Mouse (Mus musculus) megakaryocyte, embryonic 14.5 days (primary cell): ENCODE data around the gene Gas2l3. TPM values are rescaled to one million over a fixed set of nuclear protein-coding genes. Genes with fewer than 3 reads are reported as not detected.

Experiments
- H3K27me3 ChIP-seq: replicated peaks from 2 replicates; pipeline ENCODE3; 2012; ENCODE audit warnings: inconsistent platforms
- H3K36me3 ChIP-seq: replicated peaks from 2 replicates; pipeline ENCODE3; 2012; ENCODE audit warnings: low read length, inconsistent platforms, mixed read lengths
- H3K4me1 ChIP-seq: 2 replicates; pipeline ENCODE4 v1.6.1; 2012; ENCODE audit warnings: inconsistent platforms
- H3K4me3 ChIP-seq: replicated peaks from 2 replicates; pipeline ENCODE3; 2012; ENCODE audit warnings: moderate library complexity, mild to moderate bottlenecking, inconsistent platforms
- H3K9me3 ChIP-seq: 2 replicates; pipeline ENCODE4 v1.6.1; 2012; ENCODE audit warnings: inconsistent platforms
- FLI1 ChIP-seq: IDR thresholded peaks from 2 replicates; pipeline ENCODE4 v1.6.1; 2012; ENCODE audit warnings: low read length, inconsistent platforms, mixed read lengths
- GATA1 ChIP-seq: IDR thresholded peaks from 3 replicates; pipeline ENCODE4 v1.6.1; 2012; ENCODE audit warnings: mixed read lengths, low read length, inconsistent platforms, borderline replicate concordance
- polyA plus RNA-seq: library from polyadenylated mRNA; stranded (reverse); fragments of >175 nt; gene quantifications from 2 replicates; pipeline ENCODE4 v1.2.3, GENCODE M21; 2012; ENCODE audit warnings: low replicate concordance; ENCODE audit not compliant: insufficient read depth

The Gas2l3 gene
- polyA plus RNA-seq, 1 experiment: 0.20 TPM

DNA sequence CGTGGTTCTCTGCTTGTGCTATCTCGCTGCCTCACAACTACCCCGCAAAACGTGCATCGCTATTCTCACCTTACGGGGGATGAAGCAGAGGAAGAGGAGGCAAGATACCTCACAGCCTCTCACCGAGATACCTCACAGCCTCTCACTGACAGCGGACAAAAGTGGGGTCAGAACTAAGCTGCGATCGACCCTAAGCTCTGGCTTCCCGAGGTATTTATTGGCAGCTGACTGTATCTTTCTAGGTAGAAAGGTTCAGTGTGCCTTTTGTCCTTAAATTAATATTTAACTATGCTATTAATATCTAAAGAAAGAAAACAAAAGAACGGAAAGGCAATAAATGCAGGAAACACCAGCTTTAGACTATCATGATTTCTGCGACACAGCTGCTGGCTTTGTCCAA is 11.0 kb downstream of the Gas2l3 start:
- no peak overlapping the region for H3K4me3 ChIP-seq
- H3K9me3 ChIP-seq: no peaks in the 10 kb centered on the region
- H3K4me1 ChIP-seq: peaks cover 27% of the 10 kb centered on the region
- no peak for TF ChIP-seq FLI1
- no peak for TF ChIP-seq GATA1
- H3K27me3 ChIP-seq: no peaks in the 10 kb centered on the region
- H3K36me3 ChIP-seq: peaks cover 97% of the 10 kb centered on the region

DNA sequence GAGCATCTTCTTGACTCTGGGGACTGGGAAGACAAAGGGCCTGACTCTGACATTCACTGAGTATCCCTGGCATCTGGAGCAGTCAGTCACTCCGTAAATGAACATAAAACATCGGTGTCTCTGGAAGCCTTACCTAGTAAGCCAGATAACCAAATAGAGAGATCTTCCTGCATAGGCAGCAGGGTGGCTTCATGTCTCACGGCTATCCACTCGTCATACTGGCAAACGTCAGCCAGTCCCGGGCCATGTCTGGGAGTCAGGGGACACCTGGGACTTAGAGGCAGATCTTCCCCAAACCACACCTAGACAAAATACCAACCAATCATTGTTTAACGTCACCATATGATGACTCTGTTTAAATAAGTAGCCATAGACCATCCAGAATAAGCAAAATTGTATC is 13.0 kb downstream of the Gas2l3 start:
- no peaks in the 10 kb centered on the region for H3K27me3 ChIP-seq
- peaks cover 22% of the 10 kb centered on the region for H3K4me1 ChIP-seq
- peaks cover 97% of the 10 kb centered on the region for H3K36me3 ChIP-seq
- TF ChIP-seq GATA1: no peak
- TF ChIP-seq FLI1: no peak
- H3K9me3 ChIP-seq: no peaks in the 10 kb centered on the region
- H3K4me3 ChIP-seq: no peak overlapping the region

DNA sequence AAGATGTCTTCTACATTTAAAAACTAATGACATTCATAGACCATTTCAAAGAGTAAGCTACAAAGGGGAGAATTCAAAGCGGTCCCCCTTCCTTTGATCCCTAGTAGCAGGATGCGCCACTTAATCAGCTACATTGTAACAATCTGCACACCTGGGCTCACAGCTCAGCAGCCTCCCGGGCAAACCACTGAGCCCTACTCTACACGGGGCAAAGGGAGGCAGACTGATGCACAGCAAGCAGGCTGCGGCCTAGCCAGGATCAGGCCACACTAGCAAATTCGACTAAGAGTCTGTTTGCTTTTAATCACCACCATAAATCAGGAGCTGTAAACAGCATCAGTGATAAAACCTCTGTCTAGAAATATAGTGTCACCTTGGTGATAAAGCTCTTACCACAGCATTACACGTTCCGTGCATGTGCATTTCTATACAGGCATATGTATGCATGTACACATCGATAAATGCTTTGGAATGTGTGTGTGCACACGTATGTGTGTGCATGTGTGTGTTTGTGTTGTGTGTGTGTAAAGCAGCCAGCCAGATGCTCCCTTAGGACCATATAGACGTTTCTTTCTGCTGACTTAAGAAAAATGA is 18.9 kb downstream of the Gas2l3 start:
- Histone ChIP-seq H3K4me3 (no peak overlapping the region), H3K4me1 (peaks cover 50% of the 10 kb centered on the region), H3K9me3 (no peaks in the 10 kb centered on the region), H3K27me3 (no peaks in the 10 kb centered on the region), H3K36me3 (peaks cover 95% of the 10 kb centered on the region)
- TF ChIP-seq GATA1: no peak
- TF ChIP-seq FLI1: no peak

- H3K4me3 ChIP-seq: no peak overlapping the region
- TF ChIP-seq GATA1 (no peak), FLI1 (no peak)
- no peaks in the 10 kb centered on the region for H3K9me3 ChIP-seq
- no peaks in the 10 kb centered on the region for H3K27me3 ChIP-seq
- H3K36me3 ChIP-seq: peaks cover 93% of the 10 kb centered on the region
- peaks cover 47% of the 10 kb centered on the region for H3K4me1 ChIP-seq
These were observed 19.6 kb downstream of the Gas2l3 start for GRCm38 (mm10) chr10:89424217-89424616.

GRCm38 (mm10) chr10:89423164-89423778 is 20.5 kb downstream of the Gas2l3 start:
- no peaks in the 10 kb centered on the region for H3K27me3 ChIP-seq
- peaks cover 93% of the 10 kb centered on the region for H3K36me3 ChIP-seq
- no peaks in the 10 kb centered on the region for H3K9me3 ChIP-seq
- TF ChIP-seq GATA1 (no peak), FLI1 (no peak)
- H3K4me1 ChIP-seq: peaks cover 41% of the 10 kb centered on the region
- no peak overlapping the region for H3K4me3 ChIP-seq

GRCm38 (mm10) chr10:89422504-89423158 is 21.1 kb downstream of the Gas2l3 start:
- Histone ChIP-seq H3K36me3 (peaks cover 93% of the 10 kb centered on the region), H3K9me3 (no peaks in the 10 kb centered on the region), H3K4me1 (peaks cover 41% of the 10 kb centered on the region), H3K4me3 (peak overlapping the region; percentile 76), H3K27me3 (no peaks in the 10 kb centered on the region)
- TF ChIP-seq FLI1 (no peak), GATA1 (no peak)

GRCm38 (mm10) chr10:89417966-89418365 is 25.8 kb downstream of the Gas2l3 start:
- Histone ChIP-seq H3K4me1 (peaks cover 57% of the 10 kb centered on the region), H3K27me3 (no peaks in the 10 kb centered on the region), H3K9me3 (no peaks in the 10 kb centered on the region), H3K36me3 (peaks cover 91% of the 10 kb centered on the region), H3K4me3 (no peak overlapping the region)
- TF ChIP-seq FLI1: no peak
- no peak for TF ChIP-seq GATA1

GRCm38 (mm10) chr10:89415478-89415877 is 28.3 kb downstream of the Gas2l3 start:
- TF ChIP-seq FLI1 (no peak), GATA1 (no peak)
- Histone ChIP-seq H3K27me3 (no peaks in the 10 kb centered on the region), H3K36me3 (peaks cover 90% of the 10 kb centered on the region)

DNA sequence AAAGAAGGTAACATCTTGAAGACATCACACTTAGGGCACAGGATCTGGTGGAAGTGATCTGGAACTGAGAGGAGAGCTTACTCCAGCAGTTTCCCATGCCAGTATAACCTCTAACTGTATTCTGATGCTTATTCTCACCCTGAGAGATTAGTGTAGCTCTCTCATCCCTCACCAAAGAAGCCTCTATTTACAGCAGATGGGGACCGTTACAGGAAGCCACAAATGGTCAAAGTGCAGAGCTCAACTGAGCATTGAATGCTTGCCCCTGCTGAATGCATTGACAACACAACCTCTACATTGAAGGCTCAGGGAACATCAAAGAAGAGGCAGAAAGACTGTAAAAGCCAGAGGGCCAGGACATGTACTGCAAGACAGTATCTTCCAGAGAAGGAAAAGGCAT is 36.2 kb downstream of the Gas2l3 start:
- Histone ChIP-seq H3K36me3 (peaks cover 25% of the 10 kb centered on the region), H3K4me3 (peak overlapping the region; percentile 65), H3K4me1 (peaks cover 50% of the 10 kb centered on the region), H3K27me3 (no peaks in the 10 kb centered on the region), H3K9me3 (no peaks in the 10 kb centered on the region)
- TF ChIP-seq GATA1: no peak
- TF ChIP-seq FLI1: no peak

More at GRCm38 (mm10) chr10:89415478-89415877, 28.3 kb downstream of the Gas2l3 start:
- Histone ChIP-seq H3K9me3 (no peaks in the 10 kb centered on the region), H3K4me3 (peak overlapping the region; percentile 84), H3K4me1 (peaks cover 54% of the 10 kb centered on the region)
